Mouse (Mus musculus): ENCODE data around the gene Haao. TPM values are rescaled to one million over a fixed set of nuclear protein-coding genes. Genes with fewer than 3 reads are reported as not detected.

Haao gene
- polyA plus RNA-seq, 1 experiment, result 9.6 TPM

DNA sequence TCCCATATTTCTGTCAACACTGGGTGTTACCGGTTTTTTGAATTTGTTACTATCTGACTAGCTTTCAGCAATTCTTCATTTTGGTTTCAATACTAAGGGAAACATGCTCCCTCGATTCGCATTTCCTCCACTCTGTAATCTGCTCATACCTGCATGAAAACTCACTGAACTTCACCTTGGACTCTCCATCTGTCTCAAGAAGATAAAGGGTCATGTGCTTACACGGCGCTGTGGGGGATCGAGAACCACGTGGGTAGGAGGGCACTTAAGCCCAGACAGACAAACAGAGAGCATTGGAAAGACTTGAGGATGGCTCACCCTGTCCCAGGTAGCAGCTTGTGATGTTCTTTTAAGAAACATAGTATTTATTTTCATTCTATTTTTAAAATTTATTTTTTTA, 10.7 kb upstream of the Haao start:
- no peaks in the 10 kb centered on the region for H3K4me1 ChIP-seq (ENCODE audit: control insufficient read depth, insufficient read depth, low read length)
- DNase-seq, result no peak
- TF ChIP-seq POLR2A (IDR thresholded peaks at IDR 0.05; ENCODE audit: borderline replicate concordance, extremely low read depth, low read depth, low read length) (no peak), CTCF (IDR thresholded peaks at IDR 0.05; ENCODE audit: insufficient read depth, low read length) (no peak)
- 75% methylated on average over 7 of the region's 7 CpGs for WGBS
- no peak overlapping the region for H3K4me3 ChIP-seq (replicated peaks; ENCODE audit: extremely low read depth, low read depth, low read length)

DNA sequence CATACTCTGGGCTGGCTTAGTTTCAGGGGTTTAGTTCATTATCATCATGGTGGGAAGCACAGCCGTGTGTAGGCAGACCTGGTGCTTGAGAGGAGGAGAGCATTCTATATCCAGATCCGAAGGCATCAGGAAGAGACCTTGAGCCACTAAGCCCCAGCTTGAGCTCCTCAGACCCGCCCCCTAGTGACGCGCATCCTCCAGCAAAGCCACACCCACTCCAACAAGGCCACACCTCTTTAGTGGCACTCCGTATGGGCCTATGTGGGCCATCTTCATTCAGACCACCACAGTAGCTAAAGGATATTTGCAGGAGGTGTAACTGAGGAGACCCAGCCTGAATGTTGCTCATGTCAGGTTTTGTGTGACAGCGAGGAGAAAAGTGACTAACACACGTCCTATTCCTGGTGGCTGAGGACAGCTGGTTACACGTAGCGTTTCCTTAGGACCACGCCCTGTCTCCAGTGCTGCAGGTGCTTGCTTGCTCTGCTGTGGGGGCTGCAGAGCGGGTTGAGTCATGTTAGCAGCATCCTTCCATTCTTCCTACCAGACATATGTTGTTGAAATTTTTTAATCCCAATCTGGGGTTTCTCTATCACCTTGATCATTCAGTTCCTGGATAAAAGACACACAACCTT, 6.6 kb upstream of the Haao start:
- peak overlapping the region; percentile 28 for H3K4me3 ChIP-seq (replicated peaks; ENCODE audit: extremely low read depth, low read depth, low read length)
- peak; percentile 33 for DNase-seq
- TF ChIP-seq POLR2A (IDR thresholded peaks at IDR 0.05; ENCODE audit: borderline replicate concordance, extremely low read depth, low read depth, low read length) (no peak), CTCF (IDR thresholded peaks at IDR 0.05; ENCODE audit: insufficient read depth, low read length) (no peak)
- WGBS, result 42% methylated on average over 12 of the region's 12 CpGs
- H3K4me1 ChIP-seq (ENCODE audit: control insufficient read depth, insufficient read depth, low read length), result no peaks in the 10 kb centered on the region

DNA sequence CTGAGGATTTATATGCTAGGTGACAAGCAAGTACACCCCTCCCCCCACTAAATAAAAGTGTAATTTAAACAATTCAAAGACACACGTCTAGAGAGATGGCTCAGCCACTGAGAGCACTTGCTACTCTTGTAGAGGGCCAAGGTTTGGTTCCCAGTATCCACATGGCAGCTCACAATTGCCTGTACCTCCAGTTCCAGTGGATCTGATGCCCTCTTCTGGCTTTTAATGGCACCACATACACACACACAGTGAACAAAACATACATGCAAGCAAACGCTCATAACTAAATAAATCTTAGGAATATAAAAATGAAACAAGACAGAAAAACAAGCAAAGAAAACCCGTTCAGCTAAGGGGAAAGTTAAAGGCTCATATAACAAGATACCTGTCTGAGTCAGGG, 6.1 kb upstream of the Haao start:
- WGBS, result 43% methylated on average over 3 of the region's 3 CpGs
- no peaks in the 10 kb centered on the region for H3K4me1 ChIP-seq (ENCODE audit: control insufficient read depth, insufficient read depth, low read length)
- DNase-seq, result no peak
- no peak for TF ChIP-seq CTCF (IDR thresholded peaks at IDR 0.05; ENCODE audit: insufficient read depth, low read length)
- no peak for TF ChIP-seq POLR2A (IDR thresholded peaks at IDR 0.05; ENCODE audit: borderline replicate concordance, extremely low read depth, low read depth, low read length)
- no peak overlapping the region for H3K4me3 ChIP-seq (replicated peaks; ENCODE audit: extremely low read depth, low read depth, low read length)

DNA sequence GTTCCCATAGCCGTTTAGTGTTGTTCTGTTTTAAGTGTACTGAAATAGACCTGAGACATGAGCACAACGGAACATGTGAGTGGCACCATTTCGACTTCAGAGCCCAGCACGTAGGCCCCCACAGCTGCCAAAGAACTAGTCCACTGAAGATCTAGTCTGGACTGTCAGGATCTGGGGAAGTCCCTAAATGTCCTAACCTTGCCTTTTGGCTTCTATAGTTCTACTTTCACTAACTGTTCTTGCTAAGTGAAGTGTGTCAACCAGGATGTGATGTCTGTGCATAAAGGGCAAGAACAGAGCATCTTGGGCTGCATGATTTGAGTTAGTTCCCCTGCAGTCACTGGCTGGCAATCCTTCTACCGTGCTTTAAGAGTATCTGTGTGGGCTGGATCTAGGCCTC, 3.1 kb upstream of the Haao start:
- WGBS, result 74% methylated on average over 5 of the region's 5 CpGs
- no peak for DNase-seq
- no peak overlapping the region for H3K4me3 ChIP-seq (replicated peaks; ENCODE audit: extremely low read depth, low read depth, low read length)

DNA sequence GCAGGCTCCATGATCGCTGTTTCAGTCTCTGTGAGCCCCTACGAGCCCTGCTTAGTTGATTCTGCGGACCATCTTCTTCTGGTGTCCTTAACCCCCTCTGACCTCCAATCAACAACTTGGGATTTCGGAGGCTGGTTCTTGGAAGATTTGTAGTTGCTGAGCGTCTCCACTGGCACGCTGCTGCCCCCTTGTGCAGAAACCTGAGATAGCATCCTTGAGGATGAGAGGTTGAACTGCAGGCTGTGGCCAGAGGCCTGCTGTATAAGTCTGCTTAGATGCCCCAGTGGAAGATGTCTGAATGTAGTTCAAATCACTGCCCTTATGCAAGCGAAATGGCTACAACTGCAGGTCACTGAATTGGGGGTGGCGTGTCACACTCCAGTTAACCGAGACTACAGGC, 2.7 kb upstream of the Haao start:
- H3K4me3 ChIP-seq (replicated peaks; ENCODE audit: extremely low read depth, low read depth, low read length), result no peak overlapping the region
- TF ChIP-seq POLR2A (IDR thresholded peaks at IDR 0.05; ENCODE audit: borderline replicate concordance, extremely low read depth, low read depth, low read length) (no peak), CTCF (IDR thresholded peaks at IDR 0.05; ENCODE audit: insufficient read depth, low read length) (peak; percentile 93)
- peak; percentile 91 for DNase-seq
- WGBS, result 14% methylated on average over 9 of the region's 9 CpGs
- H3K4me1 ChIP-seq (ENCODE audit: control insufficient read depth, insufficient read depth, low read length), result no peaks in the 10 kb centered on the region

More for the DNA sequence above, 3.1 kb upstream of the Haao start:
- H3K4me1 ChIP-seq (ENCODE audit: control insufficient read depth, insufficient read depth, low read length), result no peaks in the 10 kb centered on the region
- TF ChIP-seq POLR2A (IDR thresholded peaks at IDR 0.05; ENCODE audit: borderline replicate concordance, extremely low read depth, low read depth, low read length) (no peak), CTCF (IDR thresholded peaks at IDR 0.05; ENCODE audit: insufficient read depth, low read length) (no peak)

DNA sequence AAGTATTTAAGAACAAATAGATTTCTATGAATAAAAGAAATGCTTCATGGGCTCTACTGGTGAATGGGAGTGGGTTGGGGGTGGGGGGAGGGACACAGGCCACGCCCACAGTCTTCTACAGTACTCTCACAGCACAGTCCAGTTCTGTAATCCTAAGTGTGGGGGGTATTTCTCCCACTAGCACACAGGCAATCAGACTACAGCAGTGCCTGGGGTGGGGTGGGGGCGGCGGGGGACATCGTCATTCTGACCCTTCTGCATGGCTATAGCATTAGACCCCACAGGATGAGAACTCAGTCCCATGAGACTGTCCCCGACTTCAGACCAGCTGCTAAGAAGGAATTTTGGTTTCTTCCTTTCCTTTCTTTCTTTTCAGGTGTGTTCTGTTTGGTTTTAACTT, 2.0 kb upstream of the Haao start:
- no peak for DNase-seq
- no peak overlapping the region for H3K4me3 ChIP-seq (replicated peaks; ENCODE audit: extremely low read depth, low read depth, low read length)
- WGBS, result 71% methylated on average over 5 of the region's 5 CpGs
- H3K4me1 ChIP-seq (ENCODE audit: control insufficient read depth, insufficient read depth, low read length), result no peaks in the 10 kb centered on the region
- TF ChIP-seq CTCF (IDR thresholded peaks at IDR 0.05; ENCODE audit: insufficient read depth, low read length) (no peak), POLR2A (IDR thresholded peaks at IDR 0.05; ENCODE audit: borderline replicate concordance, extremely low read depth, low read depth, low read length) (no peak)

DNA sequence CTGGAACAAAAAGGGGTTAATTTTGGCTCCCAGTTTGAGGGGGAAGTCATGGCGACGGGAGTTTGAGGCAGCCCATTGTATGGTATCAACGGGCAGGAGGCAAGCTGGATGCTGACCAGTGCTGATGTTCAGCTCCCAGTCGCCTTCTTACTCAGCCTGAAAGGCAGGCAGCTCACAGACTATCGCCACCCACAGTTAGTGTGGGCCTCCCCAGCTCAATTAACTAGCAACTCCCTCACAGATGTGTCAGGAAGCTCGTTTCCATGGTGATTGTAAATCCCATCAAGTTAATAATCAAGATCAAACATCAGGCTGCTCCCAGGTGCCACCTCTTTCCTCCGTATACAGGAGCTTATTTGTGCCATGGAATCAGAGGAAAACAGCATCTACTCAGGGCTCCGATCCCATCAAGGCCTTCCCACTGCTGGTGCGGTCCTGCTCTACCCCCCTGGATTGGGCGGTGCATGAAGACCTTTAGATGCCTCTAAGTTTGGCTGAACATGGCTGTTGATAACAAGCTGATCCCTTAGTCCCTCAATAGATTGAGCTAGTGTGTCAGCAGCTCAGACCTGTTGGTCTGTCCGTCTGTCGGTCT, 1.4 kb upstream of the Haao start:
- Histone ChIP-seq H3K4me3 (replicated peaks; ENCODE audit: extremely low read depth, low read depth, low read length) (no peak overlapping the region), H3K4me1 (ENCODE audit: control insufficient read depth, insufficient read depth, low read length) (no peaks in the 10 kb centered on the region)
- 76% methylated on average over 12 of the region's 12 CpGs for WGBS
- TF ChIP-seq POLR2A (IDR thresholded peaks at IDR 0.05; ENCODE audit: borderline replicate concordance, extremely low read depth, low read depth, low read length) (no peak), CTCF (IDR thresholded peaks at IDR 0.05; ENCODE audit: insufficient read depth, low read length) (no peak)
- DNase-seq, result no peak

DNA sequence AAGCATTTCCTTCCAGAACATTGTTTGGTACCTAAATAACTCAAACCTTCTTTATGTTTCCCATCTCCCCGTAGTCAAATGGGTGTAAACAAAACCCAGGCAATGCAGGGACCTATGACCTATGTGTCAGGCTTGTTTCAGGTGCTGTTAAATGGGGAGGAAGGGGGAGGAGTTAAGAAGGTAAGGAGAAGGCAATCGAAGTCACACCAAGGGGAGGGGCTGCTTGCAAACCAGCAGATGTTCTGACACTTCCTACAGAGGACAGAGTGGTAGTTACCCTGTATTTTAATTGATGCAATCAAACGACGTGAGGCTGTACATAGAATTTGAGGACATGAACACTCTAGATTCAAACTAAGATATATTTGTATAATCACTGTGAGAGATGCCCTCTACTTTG, 719 bp upstream of the Haao start:
- no peaks in the 10 kb centered on the region for H3K4me1 ChIP-seq (ENCODE audit: control insufficient read depth, insufficient read depth, low read length)
- 40% methylated on average over 4 of the region's 4 CpGs for WGBS
- TF ChIP-seq CTCF (IDR thresholded peaks at IDR 0.05; ENCODE audit: insufficient read depth, low read length) (no peak), POLR2A (IDR thresholded peaks at IDR 0.05; ENCODE audit: borderline replicate concordance, extremely low read depth, low read depth, low read length) (no peak)
- DNase-seq, result no peak
- no peak overlapping the region for H3K4me3 ChIP-seq (replicated peaks; ENCODE audit: extremely low read depth, low read depth, low read length)

DNA sequence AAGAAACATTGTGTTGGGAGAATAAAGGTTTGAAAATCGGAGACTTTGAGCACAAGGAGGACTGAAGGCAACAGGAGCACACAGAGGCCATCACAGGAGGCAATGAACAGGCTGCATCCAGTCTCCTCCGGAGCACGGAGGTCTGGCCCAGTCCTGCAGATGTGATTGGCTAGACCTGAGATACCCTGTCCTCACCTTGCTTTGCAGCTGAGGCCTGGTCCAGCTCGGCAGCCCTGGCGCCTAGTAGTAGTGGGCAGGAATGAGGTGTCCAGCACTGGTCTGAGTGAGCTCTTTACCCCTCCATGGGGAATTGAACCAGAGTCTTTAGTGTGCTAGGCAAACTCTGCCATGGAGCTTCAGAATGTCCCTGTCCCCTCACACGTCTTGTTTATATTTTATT, 663 bp downstream of the Haao start:
- Histone ChIP-seq H3K4me1 (ENCODE audit: control insufficient read depth, insufficient read depth, low read length) (no peaks in the 10 kb centered on the region), H3K4me3 (replicated peaks; ENCODE audit: extremely low read depth, low read depth, low read length) (peak overlapping the region; percentile 60)
- TF ChIP-seq POLR2A (IDR thresholded peaks at IDR 0.05; ENCODE audit: borderline replicate concordance, extremely low read depth, low read depth, low read length) (no peak), CTCF (IDR thresholded peaks at IDR 0.05; ENCODE audit: insufficient read depth, low read length) (no peak)
- no peak for DNase-seq
- WGBS, result 74% methylated on average over 6 of the region's 6 CpGs
